Mouse (Mus musculus) natural killer cell, adult 2 months (primary cell): ENCODE results near the gene Clmn.

Experiments used
- DNase-seq, 2 experiments: peaks; one replicate each; pipeline ENCODE4 v3.0.0; 2022; ENCODE audit warnings: low spot score in 2 of 2

Clmn gene

DNA sequence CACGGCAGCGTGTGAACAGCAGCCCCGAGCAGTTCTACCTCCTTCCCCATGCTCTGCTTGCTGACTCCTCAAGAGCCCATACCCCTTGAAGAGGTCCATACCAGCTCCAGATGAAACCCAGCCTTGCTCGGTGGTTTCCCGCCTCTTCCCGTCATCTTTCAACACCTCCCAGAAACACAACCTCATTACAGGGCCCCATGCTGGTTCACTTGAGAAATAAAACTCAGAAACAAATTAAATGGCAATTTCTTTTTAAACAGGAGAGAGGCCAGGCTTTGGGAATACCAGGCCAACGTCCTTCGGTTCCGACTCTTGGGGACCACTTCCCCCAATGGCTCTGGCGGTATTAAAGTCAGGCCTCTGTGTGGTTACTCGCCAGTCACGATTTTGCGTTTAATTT lies 51.1 kb downstream of the Clmn start:
- no peak for DNase-seq

DNA sequence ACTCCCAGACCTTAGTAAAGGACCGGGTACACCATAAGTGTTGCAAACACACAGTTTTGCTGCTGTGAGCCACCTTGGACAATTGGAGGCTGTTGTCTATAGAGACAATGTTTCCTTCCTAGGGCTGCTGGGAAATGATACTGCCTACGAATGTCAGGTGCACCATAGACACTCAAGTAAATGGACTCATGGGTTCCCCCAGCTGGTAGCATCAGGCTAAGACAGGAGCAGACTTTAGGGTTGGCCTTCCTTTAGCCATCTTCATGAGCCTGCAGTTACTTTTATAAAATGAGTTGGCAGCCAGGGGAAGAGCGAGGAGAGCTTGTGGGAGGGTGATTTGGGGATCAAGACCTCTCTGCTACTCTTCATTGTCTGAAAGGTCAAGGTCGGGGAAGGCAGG lies 52.2 kb downstream of the Clmn start:
- DNase-seq, result peak in 1 of 2 experiments; percentile 11

DNA sequence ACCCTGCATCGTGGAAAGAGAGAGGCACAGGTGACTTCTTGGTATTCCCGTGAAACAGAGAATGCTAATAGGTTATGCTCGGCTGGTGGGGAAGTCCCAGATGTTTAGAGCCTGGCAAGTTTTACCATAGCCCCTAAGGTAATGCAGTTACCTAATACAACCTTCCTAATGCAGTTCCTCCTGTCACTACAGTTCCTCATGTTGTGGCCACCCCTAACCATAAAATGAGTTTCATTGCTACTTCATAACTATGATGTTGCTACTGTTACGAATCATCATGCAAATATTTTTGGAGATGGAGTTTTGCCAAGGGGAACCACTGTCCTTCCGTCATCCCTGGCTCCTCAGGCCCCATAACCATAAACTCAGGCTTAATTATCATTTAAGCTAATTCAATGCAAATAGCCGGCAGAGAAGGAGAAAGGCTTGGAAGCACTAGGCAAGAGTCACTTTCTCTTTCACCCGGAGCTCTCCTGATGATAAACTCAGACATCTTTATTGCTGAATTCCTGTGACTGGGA lies 53.9 kb downstream of the Clmn start:
- DNase-seq, result no peak

DNA sequence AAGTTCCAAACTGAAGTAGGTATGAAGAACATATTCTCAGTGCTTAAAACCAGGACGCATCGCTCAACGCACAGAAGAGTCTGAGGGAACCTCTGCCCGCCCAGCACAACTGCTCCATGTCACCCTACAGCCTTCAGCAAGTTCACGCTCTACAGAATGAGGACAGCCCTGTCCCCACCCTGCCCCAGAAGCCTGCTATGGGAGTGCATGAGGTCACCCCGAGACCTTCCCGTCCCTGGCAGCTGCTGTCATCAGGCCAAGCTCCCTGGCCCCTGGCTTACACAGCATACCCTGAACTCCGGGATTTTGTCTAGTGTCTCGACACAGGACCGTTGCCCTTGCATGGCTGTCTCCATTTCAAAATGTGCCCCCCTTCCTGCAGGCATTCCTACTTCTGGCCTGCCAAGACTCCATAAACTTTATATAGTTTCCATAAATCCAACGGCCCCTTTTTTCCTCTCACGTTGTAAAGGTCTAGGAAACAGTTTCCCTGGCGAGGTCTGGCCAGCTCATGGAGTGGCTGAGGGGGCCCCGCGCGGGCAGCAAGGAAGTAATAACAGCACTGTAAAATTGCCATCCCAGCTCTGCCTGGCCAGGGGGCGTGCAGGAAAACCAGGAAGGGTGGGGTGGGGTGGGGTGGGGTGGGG lies 56.3 kb downstream of the Clmn start:
- DNase-seq, result no peak

DNA sequence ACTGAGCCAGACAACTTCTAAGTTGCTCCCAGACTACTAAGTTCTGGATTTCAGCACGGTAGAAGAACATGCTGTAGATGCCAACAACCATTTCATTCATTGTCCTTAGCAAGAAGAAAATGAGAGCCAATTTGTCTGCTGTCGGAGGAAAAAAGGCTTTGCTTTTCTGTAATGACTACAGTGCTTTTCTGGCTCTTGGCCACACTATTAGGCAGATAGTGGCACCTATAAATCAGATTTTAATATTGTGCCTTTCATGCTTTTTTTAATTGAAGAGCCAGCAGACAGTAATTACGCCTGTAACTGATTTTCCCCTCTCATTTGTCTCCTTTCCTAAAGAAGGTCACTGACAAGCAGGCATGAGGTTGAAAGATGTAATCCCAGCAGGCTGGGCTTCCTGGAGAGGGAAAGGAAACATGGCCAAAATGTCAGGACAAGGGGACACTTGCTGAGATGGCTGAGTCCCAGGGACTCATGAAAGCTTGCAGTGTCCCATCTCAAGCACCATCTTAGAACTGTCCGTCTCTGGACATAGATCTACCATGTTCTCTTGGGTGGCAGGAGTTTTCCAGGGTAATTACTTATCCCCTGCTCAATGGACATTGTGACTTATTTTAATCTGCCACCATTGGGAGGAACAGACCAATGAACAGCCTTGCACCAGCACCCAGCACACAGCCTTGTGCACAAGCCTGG lies 58.0 kb downstream of the Clmn start:
- no peak for DNase-seq

DNA sequence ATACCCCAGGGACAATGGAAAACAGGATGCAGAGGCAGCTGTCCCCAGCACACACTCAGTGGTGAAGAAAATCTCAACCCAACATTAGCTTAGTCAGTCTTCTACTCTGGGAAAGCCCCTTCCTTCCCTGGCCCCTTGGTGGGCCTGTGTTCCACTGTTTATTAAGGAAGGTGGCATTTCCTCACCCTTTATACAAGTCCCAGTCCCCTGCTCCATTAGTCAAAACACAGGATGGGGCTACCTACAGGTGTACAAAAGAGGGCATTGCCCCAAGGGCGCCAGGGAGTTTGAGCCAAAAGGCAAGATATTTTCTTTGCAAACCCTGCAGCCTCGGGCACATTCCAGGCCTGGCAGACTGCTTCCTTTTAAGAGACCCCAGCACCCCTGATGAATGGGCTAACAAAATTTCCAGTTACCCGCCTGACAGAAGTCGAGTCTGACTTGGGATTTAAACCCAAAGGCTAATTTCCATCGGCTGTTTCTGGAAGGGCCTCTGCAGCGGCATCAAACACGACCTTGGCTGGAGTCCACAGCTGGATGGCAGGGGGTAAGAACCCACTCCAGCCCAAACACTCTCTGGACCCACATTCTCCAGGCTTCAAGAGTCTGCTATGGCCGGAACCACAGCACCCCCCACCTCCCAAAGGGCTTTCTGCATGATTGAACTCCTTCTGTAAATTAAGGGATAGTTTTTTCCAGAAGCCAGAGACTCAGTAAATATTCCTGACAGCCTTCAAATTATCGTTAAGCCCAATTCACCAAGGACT lies 63.2 kb downstream of the Clmn start:
- DNase-seq, result no peak

DNA sequence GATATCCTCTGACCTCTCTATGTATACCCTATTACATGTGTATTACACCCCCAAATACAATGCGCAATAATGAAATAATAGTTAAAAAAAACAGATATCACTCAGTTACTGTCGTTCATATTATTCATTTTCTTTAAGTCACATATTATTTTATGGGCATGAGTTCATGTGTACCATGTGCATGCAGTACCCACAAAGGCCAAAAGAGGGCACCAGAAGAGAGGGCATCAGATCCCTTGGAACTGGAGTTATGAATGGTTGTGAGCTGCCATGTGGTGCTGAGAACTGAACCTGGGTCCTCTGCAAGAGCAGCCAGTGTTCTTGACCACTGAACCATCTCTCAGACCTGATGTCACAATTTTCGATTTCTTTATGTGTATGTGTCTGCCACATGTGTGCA lies 65.5 kb downstream of the Clmn start:
- DNase-seq, result no peak

DNA sequence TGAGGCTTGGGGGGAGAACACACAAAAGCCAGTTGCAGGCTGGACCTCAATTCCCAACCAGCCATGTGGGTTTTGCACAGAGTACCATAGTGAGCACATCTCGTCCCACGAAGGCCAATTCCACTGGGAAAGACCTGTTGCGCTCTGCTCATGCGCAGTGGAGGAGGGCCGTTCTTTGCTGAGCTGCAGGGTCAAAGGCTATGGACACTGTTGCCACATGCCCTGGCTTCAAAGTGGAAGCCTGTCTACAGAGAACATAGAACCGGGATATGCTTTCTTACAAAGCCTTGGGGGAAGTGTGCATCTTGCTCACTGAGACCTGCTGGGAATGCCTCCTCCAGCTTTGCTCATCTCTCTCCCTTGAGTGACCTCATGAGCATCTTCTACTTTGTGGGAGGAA lies 67.0 kb downstream of the Clmn start:
- DNase-seq, result no peak

DNA sequence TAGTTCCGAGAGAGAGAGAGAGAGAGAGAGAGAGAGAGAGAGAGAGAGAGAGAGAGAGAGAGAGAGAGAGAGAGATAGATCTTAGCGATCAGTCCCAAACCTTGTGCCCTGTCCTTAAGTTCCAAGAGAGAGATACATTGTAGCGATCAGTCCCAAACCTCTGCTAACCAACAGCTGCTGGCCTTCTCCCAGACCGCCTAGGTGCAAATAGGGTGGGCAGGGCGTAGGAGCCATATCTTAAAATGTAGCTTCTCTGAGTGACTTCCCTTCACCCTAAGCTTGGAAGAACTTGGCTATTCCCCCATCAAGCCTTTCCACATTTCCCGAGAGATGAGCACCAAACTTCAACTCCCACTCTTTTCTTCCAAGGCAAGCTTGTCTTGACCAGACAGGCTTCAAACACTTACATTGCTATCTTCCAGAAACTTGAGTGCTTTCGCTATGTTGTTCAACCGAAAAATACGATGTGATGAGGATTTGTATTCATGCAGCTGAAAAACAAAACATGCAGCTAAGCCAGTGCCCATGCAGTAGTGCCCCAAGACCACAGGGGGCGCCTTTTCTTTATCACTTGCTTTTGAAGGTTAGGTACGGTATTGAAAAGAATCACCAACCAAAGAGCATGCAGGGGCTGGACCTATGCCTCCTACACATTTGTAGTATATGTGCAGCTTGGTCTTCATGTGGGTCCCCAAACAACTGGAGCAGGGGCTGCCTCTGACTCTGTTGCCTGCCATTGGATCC lies 68.1 kb downstream of the Clmn start:
- no peak for DNase-seq

DNA sequence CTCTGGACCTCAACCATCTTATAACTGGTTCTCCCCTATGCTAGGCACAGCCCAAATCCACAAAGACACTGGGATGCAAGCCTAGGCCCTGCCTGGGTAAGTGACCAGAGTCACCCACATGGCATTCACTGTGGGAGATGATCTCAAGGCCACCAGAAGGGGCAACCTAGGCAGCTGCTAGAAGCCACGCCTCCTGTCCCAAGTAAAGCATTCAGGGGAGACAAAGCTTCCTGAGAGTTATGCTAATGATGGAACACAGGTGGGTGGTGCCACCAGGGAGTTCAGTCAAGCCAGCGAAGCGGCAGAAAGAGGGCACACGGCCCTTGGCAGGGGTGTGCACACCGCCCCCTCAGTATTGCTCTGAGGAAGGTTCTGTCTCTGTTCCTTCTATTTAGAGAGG lies 69.9 kb downstream of the Clmn start:
- DNase-seq, result no peak

DNA sequence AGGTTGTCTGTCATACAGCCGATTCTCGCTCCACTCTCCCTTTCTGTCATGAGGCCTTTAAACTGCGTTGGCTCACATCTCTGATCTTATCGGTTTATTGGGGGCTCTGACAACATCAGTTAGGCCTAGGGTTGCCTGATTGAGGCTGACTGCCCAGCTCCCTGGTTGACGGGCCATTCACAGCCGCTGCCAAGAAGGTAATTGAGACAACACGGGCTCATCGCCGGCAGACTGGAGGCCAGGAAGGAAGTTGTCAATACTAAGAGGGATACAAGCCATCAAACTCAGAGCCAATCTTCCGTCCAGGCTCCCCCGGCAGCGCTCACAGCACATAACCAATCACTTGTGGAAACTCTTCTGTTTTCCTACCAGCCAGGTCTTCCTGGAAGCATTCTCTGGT lies 71.4 kb downstream of the Clmn start:
- DNase-seq, result no peak

DNA sequence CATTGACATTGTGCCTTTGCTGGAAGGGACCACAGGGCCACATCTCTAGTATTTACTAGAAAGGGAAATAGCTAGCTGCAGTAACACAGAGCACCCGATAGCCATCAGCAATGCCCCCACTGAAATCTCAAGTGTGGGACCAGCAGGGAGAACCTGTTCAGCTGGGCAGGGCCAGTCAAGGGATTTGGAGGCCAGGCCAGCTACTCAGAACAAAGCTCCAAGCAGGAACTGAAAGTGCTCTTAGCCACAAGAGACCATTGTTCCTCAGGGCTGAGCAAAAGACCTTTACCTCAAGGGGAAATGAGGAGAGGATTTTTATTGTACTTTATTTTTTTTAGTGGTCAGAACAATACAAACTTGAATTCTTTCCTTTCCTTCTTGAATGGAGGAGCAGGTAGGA lies 87.3 kb downstream of the Clmn start:
- no peak for DNase-seq

DNA sequence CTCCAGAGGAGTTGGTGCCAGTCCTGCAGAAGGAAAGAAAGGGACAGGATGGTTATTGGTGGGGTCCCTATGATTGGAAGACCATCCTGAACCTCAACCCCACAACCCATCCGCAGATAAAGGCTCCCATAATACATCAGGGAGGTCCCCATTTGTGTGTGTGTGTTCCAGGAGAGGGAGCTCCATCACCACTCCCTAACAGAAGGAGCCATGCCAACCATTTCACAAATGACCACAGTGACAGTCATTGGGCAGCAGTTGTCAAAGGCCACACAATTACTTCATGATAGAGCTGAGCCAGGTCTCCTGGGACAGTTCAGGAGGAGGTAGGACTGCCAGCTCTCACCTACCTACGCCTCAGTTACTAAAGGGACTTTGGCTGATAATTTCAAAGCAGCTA lies 92.9 kb downstream of the Clmn start:
- DNase-seq, result no peak

DNA sequence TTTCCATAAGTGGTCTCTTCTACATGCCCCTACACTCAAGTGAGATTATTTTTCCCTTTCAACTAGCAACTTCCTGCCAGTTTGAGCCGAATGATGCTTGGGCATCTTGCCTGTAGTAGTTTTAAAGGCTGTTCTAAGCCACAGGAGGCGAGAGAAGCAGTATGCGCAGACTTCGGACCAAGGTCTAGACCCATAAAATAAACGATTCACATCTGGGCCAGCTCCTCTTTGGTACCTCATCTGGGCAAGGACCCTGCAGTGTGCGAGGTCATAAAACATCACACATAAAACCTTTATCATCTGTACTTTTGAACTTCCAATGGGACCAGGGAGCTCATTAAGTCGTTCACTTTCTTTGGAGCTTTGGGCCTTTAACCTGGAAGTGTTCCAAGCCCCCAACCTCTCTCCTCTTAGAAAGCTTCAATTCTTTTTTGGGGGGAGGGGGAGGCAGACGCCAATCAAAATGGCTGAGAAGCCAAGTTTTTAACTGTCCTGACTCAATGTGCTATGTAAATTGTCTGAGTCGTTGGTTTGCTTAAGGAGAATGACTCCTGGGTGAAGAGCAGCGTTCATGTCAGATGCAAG lies 95.6 kb downstream of the Clmn start:
- DNase-seq, result no peak

DNA sequence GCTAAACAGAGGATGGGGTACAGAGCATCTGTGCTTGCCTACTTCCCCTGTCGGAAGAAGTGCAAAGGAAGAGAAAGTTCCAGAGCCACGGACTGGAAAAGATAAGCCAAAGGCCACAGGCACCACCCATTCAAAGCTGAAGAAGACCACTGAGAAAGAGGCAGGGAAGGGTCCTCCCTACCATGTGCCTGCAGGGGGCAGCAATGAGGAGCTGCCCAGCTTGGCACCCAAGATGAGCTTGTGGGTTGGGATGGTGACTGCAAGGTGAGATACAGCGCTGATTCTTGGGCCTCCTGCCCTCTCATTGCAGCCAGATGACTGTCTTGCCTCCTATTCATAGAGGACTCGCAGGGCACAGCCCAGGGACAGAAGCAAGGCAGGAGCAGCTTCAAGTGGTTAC lies 97.7 kb downstream of the Clmn start:
- no peak for DNase-seq

DNA sequence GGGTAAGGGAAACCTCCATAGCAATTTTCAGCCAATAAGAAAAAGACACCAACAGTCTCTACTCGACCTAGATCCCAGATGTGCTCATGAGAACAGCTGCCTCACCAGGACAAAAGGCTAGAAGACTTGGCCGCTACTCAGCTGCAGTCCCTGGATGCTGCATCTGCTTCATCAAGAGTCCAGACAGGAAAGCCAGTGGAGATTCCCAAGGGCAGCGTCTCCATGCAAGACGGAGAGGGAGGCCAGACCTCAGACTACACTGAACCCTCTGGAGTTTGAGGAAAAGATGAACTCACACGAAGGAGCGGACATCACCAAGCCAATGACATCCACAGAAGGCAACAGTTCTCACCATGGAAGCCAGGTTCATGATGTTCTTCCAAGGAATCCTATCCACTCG lies 99.1 kb downstream of the Clmn start:
- no peak for DNase-seq

DNA sequence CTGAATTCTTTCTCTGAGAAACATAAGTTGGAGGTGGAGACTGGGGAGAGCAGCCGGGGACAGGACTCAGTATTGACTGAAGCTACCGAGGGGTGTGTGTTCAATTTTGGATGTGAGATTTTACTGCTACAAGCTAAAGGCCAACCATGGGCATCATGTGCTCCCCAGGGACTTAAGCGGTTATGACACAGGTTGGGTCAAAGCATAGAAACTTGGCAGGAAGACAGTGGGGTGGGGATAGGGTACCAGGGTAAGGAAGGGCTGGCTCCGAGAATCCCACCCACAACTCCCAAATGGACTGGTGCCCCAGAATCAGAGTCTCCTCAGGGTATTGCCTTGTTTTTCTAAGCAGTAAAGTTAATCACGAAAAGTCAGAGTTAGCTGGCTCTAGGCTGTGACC lies 99.8 kb downstream of the Clmn start:
- no peak for DNase-seq

DNA sequence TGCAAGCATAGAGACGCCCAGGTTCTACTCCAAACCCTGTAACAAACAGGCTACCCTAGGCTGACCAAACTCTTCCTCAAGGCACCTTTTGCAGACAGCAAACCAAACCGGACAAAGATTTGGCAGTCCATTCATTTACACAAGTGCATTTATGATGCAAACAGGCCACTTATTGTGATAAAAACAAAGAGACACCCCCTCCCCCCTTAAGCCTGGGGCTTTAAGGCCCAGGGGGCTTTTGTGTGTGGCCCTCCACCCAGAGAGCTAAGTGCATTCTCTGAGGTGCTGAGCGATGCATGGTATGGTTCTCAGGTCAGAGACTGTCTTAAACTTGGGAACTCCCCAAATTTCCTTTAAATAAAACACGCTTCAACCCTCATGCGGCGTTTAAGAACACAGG lies 101.0 kb downstream of the Clmn start:
- no peak for DNase-seq

DNA sequence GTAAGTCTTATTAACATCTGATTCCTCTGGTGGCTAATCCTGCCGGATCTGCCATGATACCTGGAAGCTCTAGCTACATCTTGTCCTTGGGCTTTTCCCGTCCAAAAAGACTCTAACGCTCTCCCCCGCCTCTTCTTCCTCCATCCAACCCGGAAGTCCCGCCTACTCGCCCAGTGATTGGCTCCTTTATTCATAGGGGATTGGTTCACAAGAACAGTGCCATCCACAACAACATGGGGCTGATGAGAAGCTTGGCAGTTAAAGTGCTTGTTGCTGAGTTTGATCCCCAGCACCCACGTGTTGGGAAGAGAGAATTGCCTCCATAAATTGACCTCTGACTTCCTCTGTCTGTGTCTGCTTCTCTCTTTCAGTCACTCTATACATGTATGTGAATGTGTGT lies 103.5 kb downstream of the Clmn start:
- DNase-seq, result no peak

DNA sequence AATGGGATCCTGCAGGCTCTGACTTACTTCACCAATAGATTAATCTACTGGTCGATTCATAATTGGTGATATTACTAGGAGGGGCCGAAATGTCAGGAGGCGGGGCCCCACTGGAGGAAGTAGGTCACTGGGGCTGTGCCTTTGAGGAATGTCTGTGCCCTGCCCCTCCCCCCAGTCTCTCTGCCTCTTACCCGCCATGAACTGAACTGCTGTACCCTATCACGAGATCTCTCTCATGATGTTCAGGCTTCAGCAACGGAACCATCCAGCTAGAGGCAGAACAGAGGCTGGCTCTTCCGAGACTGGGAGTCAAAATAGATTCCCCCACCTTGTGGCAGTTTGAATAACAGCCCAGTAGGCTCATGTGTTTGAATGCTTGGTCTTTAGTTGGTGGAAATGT lies 106.8 kb downstream of the Clmn start:
- no peak for DNase-seq

DNA sequence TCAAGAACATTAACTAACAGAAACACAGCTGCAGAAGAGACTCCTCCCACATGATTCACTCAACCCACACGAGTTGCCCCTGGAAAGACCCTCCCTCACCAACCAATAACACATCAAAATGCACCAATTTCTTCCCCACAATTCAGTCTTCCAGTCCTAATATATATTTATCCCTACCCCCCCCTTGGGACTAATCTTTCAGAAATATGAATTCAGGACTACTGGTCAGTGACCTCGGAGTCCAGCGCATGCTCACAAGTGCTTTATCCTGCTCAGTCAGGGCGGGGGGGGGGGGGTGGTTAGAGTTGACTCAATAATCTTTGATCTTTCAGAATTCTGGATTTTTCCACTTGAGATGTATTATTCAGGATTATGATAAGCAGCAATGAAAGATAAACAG lies 111.2 kb downstream of the Clmn start:
- no peak for DNase-seq
